7 mouse cellular contexts compared by ENCODE assay signal in genomic region chr11:69579128-69580017, GRCm38 (mm10). TPM values are rescaled to one million over a fixed set of nuclear protein-coding genes. Genes with fewer than 3 reads are reported as not detected.
DNase-seq lines count a peak whose midpoint lies in the region; ATAC-seq lines count a peak whose summit lies in the region.

No protein-coding gene starts in this region.

- no peaks in the 10 kb centered on the region for H3K27me3 ChIP-seq in embryonic facial prominence, embryonic 11.5 days (ENCODE audit: control insufficient read depth, insufficient read depth, low read length)
- H3K27me3 ChIP-seq in limb, embryonic 10.5 days (ENCODE audit: low read depth, poor library complexity, severe bottlenecking): no peaks in the 10 kb centered on the region
- no peaks in the 10 kb centered on the region for H3K27me3 ChIP-seq in midbrain, embryonic 13.5 days

- DNase-seq in adrenal gland, postnatal 14 days: peak; percentile 97
- DNase-seq in embryonic facial prominence, embryonic 11.5 days (ENCODE audit: low spot score): peak; percentile 99
- DNase-seq in kidney, adult 11 months: peak; percentile 99
- DNase-seq in limb, embryonic 10.5 days (ENCODE audit: low spot score): peak; percentile 99
- DNase-seq in spleen, adult 12 weeks (ENCODE audit: low spot score): peak; percentile 97

- H3K36me3 ChIP-seq in embryonic facial prominence, embryonic 11.5 days (replicated peaks; ENCODE audit: control insufficient read depth, insufficient read depth, low read depth, low read length): no peaks in the 10 kb centered on the region
- H3K36me3 ChIP-seq in limb, embryonic 10.5 days: peaks cover 50% of the 10 kb centered on the region
- H3K36me3 ChIP-seq in midbrain, embryonic 13.5 days: peaks cover 9% of the 10 kb centered on the region

- peaks cover 7% of the 10 kb centered on the region for H3K4me1 ChIP-seq in embryonic facial prominence, embryonic 11.5 days (ENCODE audit: control insufficient read depth, insufficient read depth, low read length)
- peaks cover 42% of the 10 kb centered on the region for H3K4me1 ChIP-seq in limb, embryonic 10.5 days
- H3K4me1 ChIP-seq in midbrain, embryonic 13.5 days (replicated peaks): peaks cover 55% of the 10 kb centered on the region

- peak overlapping the region; percentile 83 for H3K4me2 ChIP-seq in embryonic facial prominence, embryonic 11.5 days (ENCODE audit: low read depth, low read length)
- peak overlapping the region; percentile 92 for H3K4me2 ChIP-seq in midbrain, embryonic 13.5 days (replicated peaks)

- peak overlapping the region; percentile 86 for H3K9ac ChIP-seq in embryonic facial prominence, embryonic 11.5 days (replicated peaks; ENCODE audit: low read length)
- H3K9ac ChIP-seq in midbrain, embryonic 13.5 days (replicated peaks): peak overlapping the region; percentile 89

- peak; percentile 87 for ATAC-seq in embryonic facial prominence, embryonic 11.5 days (replicated peaks; ENCODE audit: insufficient number of reproducible peaks, low FRiP score, low TSS enrichment, low read depth)
- peak; percentile 76 for ATAC-seq in granulocyte monocyte progenitor cell, adult 5-6 weeks (replicated peaks; ENCODE audit: poor library complexity, severe bottlenecking)
- peak; percentile 93 for ATAC-seq in midbrain, embryonic 13.5 days

- peak overlapping the region; percentile 79 for H3K4me3 ChIP-seq in embryonic facial prominence, embryonic 11.5 days (ENCODE audit: low read depth, low read length)
- peak overlapping the region; percentile 71 for H3K4me3 ChIP-seq in limb, embryonic 10.5 days
- H3K4me3 ChIP-seq in midbrain, embryonic 13.5 days (replicated peaks): peak overlapping the region; percentile 89

- WGBS in embryonic facial prominence, embryonic 11.5 days: 2% methylated on average over 39 of the region's 39 CpGs
- WGBS in limb, embryonic 10.5 days: 2% methylated on average over 39 of the region's 39 CpGs
- WGBS in midbrain, embryonic 13.5 days: 2% methylated on average over 39 of the region's 39 CpGs

- H3K9me3 ChIP-seq in embryonic facial prominence, embryonic 11.5 days (replicated peaks; ENCODE audit: control insufficient read depth, low read length): no peaks in the 10 kb centered on the region
- no peaks in the 10 kb centered on the region for H3K9me3 ChIP-seq in limb, embryonic 10.5 days (replicated peaks)
- no peaks in the 10 kb centered on the region for H3K9me3 ChIP-seq in midbrain, embryonic 13.5 days

- peak overlapping the region; percentile 80 for H3K27ac ChIP-seq in embryonic facial prominence, embryonic 11.5 days (replicated peaks; ENCODE audit: low read depth, low read length)
- peak overlapping the region; percentile 95 for H3K27ac ChIP-seq in limb, embryonic 10.5 days
- H3K27ac ChIP-seq in midbrain, embryonic 13.5 days: peak overlapping the region; percentile 94

RNA-seq across cellular contexts. Expression of gene Wrap53, which starts 0.7 kb away (rescaled TPM):
- 9.2 and 10.1 TPM in 2 replicates for total RNA-seq in adrenal gland, postnatal 14 days (2021)
- polyA plus RNA-seq in embryonic facial prominence, embryonic 11.5 days (2014; fragmentation: Nextera tagmentation; extraction: Ambion mirVana): 40.2 and 40.9 TPM in 2 replicates
- 8.0 and 18.8 TPM in 2 replicates for total RNA-seq in granulocyte monocyte progenitor cell, adult 5-6 weeks (2014; fragmentation: Nextera tagmentation)
- 6.5 and 11.3 TPM in 2 replicates for total RNA-seq in granulocyte monocyte progenitor cell, adult 5-6 weeks (2017)
- 52.3 and 52.8 TPM in 2 replicates for polyA plus RNA-seq in limb, embryonic 10.5 days (2016; fragmentation: Nextera tagmentation; extraction: Ambion mirVana)
- 24.5 and 26.9 TPM in 2 replicates for polyA plus RNA-seq in midbrain, embryonic 13.5 days (2015; fragmentation: Nextera tagmentation; extraction: Ambion mirVana)

RNA-seq across cellular contexts. Expression of gene Trp53, which starts 0.8 kb away (rescaled TPM):
- 66.4 and 78.4 TPM in 2 replicates for total RNA-seq in adrenal gland, postnatal 14 days (2021)
- 200 and 215 TPM in 2 replicates for polyA plus RNA-seq in embryonic facial prominence, embryonic 11.5 days (2014; fragmentation: Nextera tagmentation; extraction: Ambion mirVana)
- total RNA-seq in granulocyte monocyte progenitor cell, adult 5-6 weeks (2014; fragmentation: Nextera tagmentation): 215 and 226 TPM in 2 replicates
- 56.8 and 58.0 TPM in 2 replicates for total RNA-seq in granulocyte monocyte progenitor cell, adult 5-6 weeks (2017)
- 243 and 267 TPM in 2 replicates for polyA plus RNA-seq in limb, embryonic 10.5 days (2016; fragmentation: Nextera tagmentation; extraction: Ambion mirVana)
- 84.2 and 93.4 TPM in 2 replicates for polyA plus RNA-seq in midbrain, embryonic 13.5 days (2015; fragmentation: Nextera tagmentation; extraction: Ambion mirVana)

RNA-seq across cellular contexts. Expression of gene Efnb3, which starts 19.4 kb away (rescaled TPM):
- total RNA-seq in adrenal gland, postnatal 14 days (2021): 1.5 and 2.0 TPM in 2 replicates
- 11.2 and 11.3 TPM in 2 replicates for polyA plus RNA-seq in embryonic facial prominence, embryonic 11.5 days (2014; fragmentation: Nextera tagmentation; extraction: Ambion mirVana)
- total RNA-seq in granulocyte monocyte progenitor cell, adult 5-6 weeks (2014; fragmentation: Nextera tagmentation): not detected in 2 replicates
- total RNA-seq in granulocyte monocyte progenitor cell, adult 5-6 weeks (2017): not detected in 2 replicates
- polyA plus RNA-seq in limb, embryonic 10.5 days (2016; fragmentation: Nextera tagmentation; extraction: Ambion mirVana): 44.2 and 55.2 TPM in 2 replicates
- 95.0 and 130 TPM in 2 replicates for polyA plus RNA-seq in midbrain, embryonic 13.5 days (2015; fragmentation: Nextera tagmentation; extraction: Ambion mirVana)

RNA-seq across cellular contexts. Expression of gene Atp1b2, which starts 26.4 kb away (rescaled TPM):
- total RNA-seq in adrenal gland, postnatal 14 days (2021): 37.4 and 39.7 TPM in 2 replicates
- 5.2 and 6.0 TPM in 2 replicates for polyA plus RNA-seq in embryonic facial prominence, embryonic 11.5 days (2014; fragmentation: Nextera tagmentation; extraction: Ambion mirVana)
- 1.7 and 3.0 TPM in 2 replicates for total RNA-seq in granulocyte monocyte progenitor cell, adult 5-6 weeks (2014; fragmentation: Nextera tagmentation)
- total RNA-seq in granulocyte monocyte progenitor cell, adult 5-6 weeks (2017): 0.10 TPM in 1 of 2 replicates, not detected in the other
- polyA plus RNA-seq in limb, embryonic 10.5 days (2016; fragmentation: Nextera tagmentation; extraction: Ambion mirVana): 1.5 TPM in 2 replicates
- 23.2 and 24.3 TPM in 2 replicates for polyA plus RNA-seq in midbrain, embryonic 13.5 days (2015; fragmentation: Nextera tagmentation; extraction: Ambion mirVana)

RNA-seq across cellular contexts. Expression of gene Dnah2, which starts 30.5 kb away (rescaled TPM):
- total RNA-seq in adrenal gland, postnatal 14 days (2021): 0.22 and 0.49 TPM in 2 replicates
- 1.5 and 2.1 TPM in 2 replicates for polyA plus RNA-seq in embryonic facial prominence, embryonic 11.5 days (2014; fragmentation: Nextera tagmentation; extraction: Ambion mirVana)
- total RNA-seq in granulocyte monocyte progenitor cell, adult 5-6 weeks (2014; fragmentation: Nextera tagmentation): 0.11 and 3.5 TPM in 2 replicates
- total RNA-seq in granulocyte monocyte progenitor cell, adult 5-6 weeks (2017): not detected in 2 replicates
- 1.0 and 1.3 TPM in 2 replicates for polyA plus RNA-seq in limb, embryonic 10.5 days (2016; fragmentation: Nextera tagmentation; extraction: Ambion mirVana)
- 2.2 and 2.7 TPM in 2 replicates for polyA plus RNA-seq in midbrain, embryonic 13.5 days (2015; fragmentation: Nextera tagmentation; extraction: Ambion mirVana)

Comparison
In these comparisons a context has a peak if more than half of its experiments do, and no peak if none do; other contexts are left out.
1. Peak in every context shown above with its lines: DNase-seq, ATAC-seq, H3K4me3 ChIP-seq and H3K27ac ChIP-seq.